Mouse (Mus musculus): ENCODE data around the gene Eif4e3.

- TF ChIP-seq CTCF (IDR thresholded peaks at IDR 0.05; ENCODE audit: low read depth) (no peak), EP300 (IDR thresholded peaks at IDR 0.05; ENCODE audit: low read depth) (no peak)
These were observed at the start of gene Eif4e3, which contains the start of gene Gm20696 for GRCm38 (mm10) chr6:99666318-99667171.
